Mouse (Mus musculus) lung, postnatal 0 days (tissue): ENCODE results near the gene Slc25a24. TPM values are rescaled to one million over a fixed set of nuclear protein-coding genes. Genes with fewer than 3 reads are reported as not detected.

Source experiments
- ATAC-seq: fragments of 200-750 bp; cut with Nextera tagmentation; 2 replicates; pipeline ENCODE4 v1.8.0; 2017; ENCODE audit warnings: moderate library complexity
- DNase-seq: peaks from one replicate; pipeline ENCODE4 v3.0.0-alpha.2; 2016; ENCODE audit warnings: low spot score
- H3K27ac ChIP-seq: fragments of 300-500 bp; sonication (generic); 2 replicates; pipeline ENCODE4 v1.5.1; 2014; ENCODE audit warnings: antibody characterized with exemption, mild to moderate bottlenecking, low read length, mixed read lengths
- H3K27me3 ChIP-seq: fragments of 300-500 bp; sonication (generic); replicated peaks from 2 replicates; pipeline ENCODE4 v1.6.1; 2014; ENCODE audit warnings: low read length, mixed read lengths; ENCODE audit not compliant: insufficient read depth
- H3K36me3 ChIP-seq: fragments of 300-500 bp; sonication (generic); 2 replicates; pipeline ENCODE4 v1.6.1; 2014; ENCODE audit warnings: low read length, mixed read lengths; ENCODE audit not compliant: insufficient read depth
- H3K4me1 ChIP-seq: fragments of 300-500 bp; sonication (generic); 2 replicates; pipeline ENCODE4 v1.6.1; 2014; ENCODE audit warnings: antibody characterized with exemption, low read depth, low read length, mixed read lengths; ENCODE audit not compliant: insufficient read depth
- H3K4me2 ChIP-seq: fragments of 300-500 bp; sonication (generic); replicated peaks from 2 replicates; pipeline ENCODE4 v1.6.1; 2014; ENCODE audit warnings: low read depth, mild to moderate bottlenecking, low read length, moderate library complexity, mixed read lengths
- H3K4me3 ChIP-seq: fragments of 300-500 bp; sonication (generic); 2 replicates; pipeline ENCODE4 v1.5.1; 2014; ENCODE audit warnings: low read depth, low read length
- H3K9ac ChIP-seq: fragments of 300-500 bp; sonication (generic); replicated peaks from 2 replicates; pipeline ENCODE4 v1.6.1; 2014; ENCODE audit warnings: low read depth, mild to moderate bottlenecking
- H3K9me3 ChIP-seq: fragments of 300-500 bp; sonication (generic); 2 replicates; pipeline ENCODE4 v1.6.1; 2016; ENCODE audit warnings: low read length, mixed read lengths
- CTCF ChIP-seq: IDR thresholded peaks from 2 replicates; pipeline ENCODE4 v1.5.1; 2016; ENCODE audit warnings: antibody characterized with exemption, mild to moderate bottlenecking
- EP300 ChIP-seq: IDR thresholded peaks from 2 replicates; pipeline ENCODE4 v1.6.1; 2016; ENCODE audit warnings: antibody characterized with exemption, mild to moderate bottlenecking, control low read depth
- WGBS: fragments of 180-500 bp; shearing (Covaris S2); extraction: QIAGEN DNeasy Blood & Tissue Kit; methylation state at CpG from one replicate; pipeline ENCODE4 v1.1.7; 2014; 5-methylcytosine and 5-hydroxymethylcytosine counted together
- polyA plus RNA-seq: library from polyadenylated mRNA; unstranded; fragments of >200 nt; fragmentation: Nextera tagmentation; extraction: Ambion mirVana; gene quantifications from 2 replicates; pipeline ENCODE4 v1.2.1, GENCODE M21; 2015

The Slc25a24 gene
- polyA plus RNA-seq, result 18.0 and 21.2 TPM in 2 replicates

DNA sequence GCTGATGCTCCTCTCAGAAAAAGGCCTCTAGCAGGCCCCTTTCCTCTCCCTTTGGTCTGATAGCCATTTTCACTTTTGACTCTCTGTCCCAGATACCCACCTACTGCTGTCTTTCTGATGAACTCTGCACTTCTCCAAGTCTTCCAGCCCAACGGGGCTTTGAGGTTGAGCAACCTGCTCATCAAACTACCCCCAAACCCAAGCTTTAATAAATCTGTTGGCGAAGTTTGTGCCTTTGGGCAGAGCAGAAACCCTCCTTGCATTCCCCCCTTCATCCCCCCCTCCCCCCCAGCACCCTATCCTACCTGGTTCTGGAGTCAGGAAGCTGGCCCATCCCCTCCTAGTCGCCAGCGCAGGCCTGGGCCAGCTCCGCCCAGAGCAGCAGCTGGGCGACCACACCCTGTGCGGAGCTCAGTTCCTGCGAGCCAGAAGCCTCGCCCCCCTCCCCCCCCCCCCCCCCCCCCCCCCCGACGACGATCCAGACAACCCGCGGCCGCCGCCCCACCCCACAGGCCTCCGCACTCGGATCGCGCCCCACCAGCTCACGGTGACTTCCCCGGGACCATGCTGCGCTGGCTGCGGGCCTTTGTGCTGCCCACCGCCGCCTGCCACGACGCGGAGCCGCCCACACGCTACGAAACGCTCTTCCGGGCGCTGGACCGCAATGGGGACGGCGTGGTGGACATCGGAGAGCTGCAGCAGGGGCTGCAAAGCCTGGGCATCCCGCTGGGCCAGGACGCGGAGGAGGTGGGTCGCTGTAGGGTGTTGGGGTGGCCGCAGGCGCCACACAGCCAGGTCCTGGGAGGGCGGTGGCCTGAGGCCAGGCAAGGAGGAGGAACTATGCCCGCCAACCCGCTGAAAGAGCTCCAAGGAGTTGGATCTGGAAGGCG lies at the start of gene Slc25a24:
Slc25a24 (plus strand) TSS at position 509 of the 890 bp plus-strand sequence.
- peak within 1 kb of the TSS; percentile 92 for H3K27ac ChIP-seq
- H3K9ac ChIP-seq, result peak within 1 kb of the TSS; percentile 90
- peak; percentile 91 for ATAC-seq
- H3K36me3 ChIP-seq, result no peaks in the 10 kb centered on the region
- WGBS, result 1% methylated on average over 26 of the region's 49 CpGs
- H3K4me1 ChIP-seq, result peaks cover 18% of the 10 kb centered on the region; the same call in 1 of the 2 replicates
- H3K4me3 ChIP-seq, result peak within 1 kb of the TSS; percentile 77
- peak; percentile 80 for DNase-seq
- no peaks in the 10 kb centered on the region for H3K9me3 ChIP-seq
- peak within 1 kb of the TSS; percentile 84 for H3K4me2 ChIP-seq
- H3K27me3 ChIP-seq, result no peaks in the 10 kb centered on the region
- TF ChIP-seq CTCF (no peak), EP300 (no peak)

DNA sequence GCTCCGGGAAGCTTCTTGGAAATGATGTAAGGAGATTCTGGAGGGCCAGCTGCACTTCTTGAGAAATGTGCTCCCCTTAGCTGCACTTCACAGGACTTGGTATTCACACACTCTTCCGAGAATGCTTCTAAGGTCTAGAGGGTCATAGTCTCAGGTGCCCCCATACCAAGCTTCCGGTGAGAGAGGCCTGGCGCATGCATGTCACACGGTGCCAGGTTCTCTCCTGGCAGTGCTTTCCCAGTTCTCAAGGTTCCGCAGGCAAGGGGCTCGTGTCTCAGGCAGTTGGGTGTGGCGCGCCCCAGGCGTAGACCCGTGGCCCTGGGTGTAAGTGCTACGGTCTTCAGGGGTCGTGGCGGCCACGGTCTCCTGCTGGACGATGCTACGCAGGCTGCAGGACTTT lies 42.8 kb upstream of the Slc25a24 start, which contains the start of gene Slc25a54:
Slc25a54 (plus strand) TSS at position 301 of the 400 bp plus-strand sequence.
- Histone ChIP-seq H3K36me3 (no peaks in the 10 kb centered on the region), H3K9ac (no peak within 1 kb of the TSS), H3K9me3 (no peaks in the 10 kb centered on the region), H3K4me2 (no peak within 1 kb of the TSS), H3K4me3 (no peak within 1 kb of the TSS), H3K4me1 (no peaks in the 10 kb centered on the region), H3K27me3 (no peaks in the 10 kb centered on the region), H3K27ac (no peak within 1 kb of the TSS)
- no peak for ATAC-seq
- TF ChIP-seq CTCF, result no peak
- no peak for TF ChIP-seq EP300
- DNase-seq, result no peak
- WGBS, result 93% methylated on average over 17 of the region's 17 CpGs

DNA sequence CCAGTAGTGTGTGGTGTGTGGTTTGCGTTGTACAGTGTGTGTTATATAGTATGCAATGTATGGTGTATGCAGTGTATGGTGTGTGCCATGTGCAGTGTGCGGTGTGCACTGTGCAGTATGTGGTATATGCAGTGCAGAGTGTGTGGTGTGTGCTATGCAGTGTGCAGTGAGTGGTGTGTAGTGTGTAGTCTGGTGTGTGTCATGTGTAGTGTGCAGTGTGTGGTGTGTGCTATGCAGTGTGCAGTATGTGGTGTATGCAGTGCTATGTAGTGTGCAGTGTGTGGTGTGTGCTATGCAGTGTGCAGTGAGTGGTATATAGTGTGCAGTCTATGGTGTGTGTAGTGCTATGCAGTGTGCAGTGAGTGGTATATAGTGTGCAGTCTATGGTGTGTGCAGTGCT lies 38.5 kb upstream of the Slc25a24 start:
- Histone ChIP-seq H3K36me3 (no peaks in the 10 kb centered on the region), H3K9ac (no peak overlapping the region), H3K9me3 (no peaks in the 10 kb centered on the region), H3K4me3 (no peak overlapping the region), H3K27ac (no peak overlapping the region), H3K27me3 (no peaks in the 10 kb centered on the region), H3K4me1 (no peaks in the 10 kb centered on the region), H3K4me2 (no peak overlapping the region)
- DNase-seq, result no peak
- WGBS, result 93% methylated on average over 2 of the region's 2 CpGs
- TF ChIP-seq CTCF (no peak), EP300 (no peak)
- ATAC-seq, result no peak

- H3K4me2 ChIP-seq, result no peak overlapping the region
- 11% methylated on average over 2 of the region's 2 CpGs for WGBS
- no peak for TF ChIP-seq CTCF
- no peak for TF ChIP-seq EP300
- DNase-seq (no peak), ATAC-seq (no peak)
- H3K27ac ChIP-seq, result no peak overlapping the region
- no peaks in the 10 kb centered on the region for H3K9me3 ChIP-seq
- no peaks in the 10 kb centered on the region for H3K4me1 ChIP-seq
- H3K36me3 ChIP-seq, result no peaks in the 10 kb centered on the region
- no peak overlapping the region for H3K4me3 ChIP-seq
- no peak overlapping the region for H3K9ac ChIP-seq
- no peaks in the 10 kb centered on the region for H3K27me3 ChIP-seq
Observed at GRCm38 (mm10) chr3:109088460-109088859, 34.5 kb upstream of the Slc25a24 start.

- DNase-seq, result no peak
- Histone ChIP-seq H3K36me3 (no peaks in the 10 kb centered on the region), H3K27me3 (no peaks in the 10 kb centered on the region), H3K9ac (no peak overlapping the region), H3K27ac (no peak overlapping the region), H3K4me3 (no peak overlapping the region), H3K4me2 (no peak overlapping the region), H3K4me1 (no peaks in the 10 kb centered on the region), H3K9me3 (no peaks in the 10 kb centered on the region)
- ATAC-seq, result no peak
- 57% methylated on average over 8 of the region's 8 CpGs for WGBS
- TF ChIP-seq EP300 (no peak), CTCF (no peak)
Observed at GRCm38 (mm10) chr3:109104702-109105101, 18.2 kb upstream of the Slc25a24 start.

GRCm38 (mm10) chr3:109117136-109117535 lies 5.8 kb upstream of the Slc25a24 start:
- no peaks in the 10 kb centered on the region for H3K4me1 ChIP-seq
- no peaks in the 10 kb centered on the region for H3K27me3 ChIP-seq
- TF ChIP-seq EP300 (no peak), CTCF (no peak)
- no peak overlapping the region for H3K4me3 ChIP-seq
- no peak overlapping the region for H3K9ac ChIP-seq
- ATAC-seq (peak; percentile 61), DNase-seq (peak; percentile 57)
- no peaks in the 10 kb centered on the region for H3K36me3 ChIP-seq
- H3K27ac ChIP-seq, result no peak overlapping the region
- H3K4me2 ChIP-seq, result no peak overlapping the region
- H3K9me3 ChIP-seq, result no peaks in the 10 kb centered on the region
